Mouse (Mus musculus): ENCODE data around the gene Prpf3. TPM values are rescaled to one million over a fixed set of nuclear protein-coding genes. Genes with fewer than 3 reads are reported as not detected.
"Not testable (repeated sequence)": the region's sequence is repeated elsewhere in the genome, so short reads cannot be mapped to it uniquely, and the experiment has no call there.

Gene Prpf3
- 10 to 100 TPM; 28.8 to 30.7 TPM for total RNA-seq (2021)
- long read RNA-seq, experiment 1, transcript Prpf3-201 (16 exons, 2,933 nt): major isoform, 10 of 18 reads
- long read RNA-seq, experiment 1, partial matches to known transcripts: 3 of 18 reads
- long read RNA-seq, experiment 1, other reads (novel, unspliced or antisense): 5 of 18 reads
- long read RNA-seq, experiment 2, transcript Prpf3-201 (16 exons, 2,933 nt): major isoform, 11 of 18 reads
- long read RNA-seq, experiment 2, partial matches to known transcripts: 1 of 18 reads
- long read RNA-seq, experiment 2, other reads (novel, unspliced or antisense): 6 of 18 reads

- DNase-seq (ENCODE audit: low spot score in 2 of 2): peak; percentile 89 to 95
Measured at GRCm38 (mm10) chr3:95855502-95856089, at the start of gene Prpf3. Gene Prpf3, minus strand, starts transcription at chr3:95855885.

- no peak for DNase-seq (ENCODE audit: low spot score in 2 of 2)
Measured at GRCm38 (mm10) chr3:95904568-95904967, 48.9 kb upstream of the Prpf3 start, which contains the start of gene Car14. Gene Car14, minus strand, starts transcription at chr3:95904691.

GRCm38 (mm10) chr3:95903753-95904502, 48.2 kb upstream of the Prpf3 start:
- no peak for DNase-seq (ENCODE audit: low spot score in 2 of 2)

- DNase-seq (ENCODE audit: low spot score in 2 of 2): no peak
Measured at GRCm38 (mm10) chr3:95902643-95903042, 47.0 kb upstream of the Prpf3 start.

- no peak for DNase-seq (ENCODE audit: low spot score in 2 of 2)
Measured at GRCm38 (mm10) chr3:95902373-95902625, 46.6 kb upstream of the Prpf3 start.

- no peak for DNase-seq (ENCODE audit: low spot score in 2 of 2)
Measured at GRCm38 (mm10) chr3:95901616-95902372, 46.1 kb upstream of the Prpf3 start.

- DNase-seq (ENCODE audit: low spot score in 2 of 2): no peak
Measured at GRCm38 (mm10) chr3:95899800-95900524, 44.3 kb upstream of the Prpf3 start.

GRCm38 (mm10) chr3:95895501-95895900, 39.8 kb upstream of the Prpf3 start:
- DNase-seq (ENCODE audit: low spot score in 2 of 2): not testable (repeated sequence)

GRCm38 (mm10) chr3:95894317-95895160, 38.9 kb upstream of the Prpf3 start:
- peak; percentile 46 to 58 for DNase-seq (ENCODE audit: low spot score in 2 of 2)

GRCm38 (mm10) chr3:95893606-95894316, 38.1 kb upstream of the Prpf3 start, which contains the start of gene Aph1a:
Gene Aph1a, plus strand, starts transcription at chr3:95893969.
- peak; percentile 91 to 97 for DNase-seq (ENCODE audit: low spot score in 2 of 2)

- DNase-seq (ENCODE audit: low spot score in 2 of 2): no peak
Measured at GRCm38 (mm10) chr3:95893126-95893525, 37.4 kb upstream of the Prpf3 start.

- no peak for DNase-seq (ENCODE audit: low spot score in 2 of 2)
Measured at GRCm38 (mm10) chr3:95892066-95893052, 36.7 kb upstream of the Prpf3 start.

- DNase-seq (ENCODE audit: low spot score in 2 of 2): no peak
Measured at GRCm38 (mm10) chr3:95891211-95892065, 35.8 kb upstream of the Prpf3 start, which contains the start of gene BC028528. Gene BC028528, minus strand, starts transcription at chr3:95892005.

GRCm38 (mm10) chr3:95889664-95890063, 34.0 kb upstream of the Prpf3 start:
- DNase-seq (ENCODE audit: low spot score in 2 of 2): no peak

- no peak for DNase-seq (ENCODE audit: low spot score in 2 of 2)
Measured at GRCm38 (mm10) chr3:95887596-95887995, 31.9 kb upstream of the Prpf3 start.

- DNase-seq (ENCODE audit: low spot score in 2 of 2): no peak
Measured at GRCm38 (mm10) chr3:95884400-95884799, 28.7 kb upstream of the Prpf3 start.

Measured in layer of hippocampus, postnatal 14 days (tissue).